Mouse (Mus musculus) olfactory bulb, adult 2 months (tissue): ENCODE results near the gene Arhgap23.
A peak's percentile ranks its signal among the peaks of the same experiment; 100 is the strongest.

Experiments used
- CTCF ChIP-seq: fragments of 200-500 bp; IDR thresholded peaks from 2 replicates; pipeline ENCODE4 v1.5.1; 2012; ENCODE audit warnings: low read depth, mild to moderate bottlenecking, low read length, moderate library complexity; ENCODE audit not compliant: insufficient read depth
- POLR2A ChIP-seq: fragments of 200-500 bp; IDR thresholded peaks from 2 replicates; pipeline ENCODE4 v1.6.1; 2012; ENCODE audit warnings: mild to moderate bottlenecking, low read depth, low read length, moderate library complexity; ENCODE audit not compliant: insufficient read depth

- TF ChIP-seq POLR2A = no peak
- TF ChIP-seq CTCF = peak; percentile 68
Observed at GRCm38 (mm10) chr11:97408171-97408570, 7.2 kb upstream of the Arhgap23 start.
